Mouse (Mus musculus): Measurements from ENCODE around the gene Iqcc. TPM values are rescaled to one million over a fixed set of nuclear protein-coding genes. Genes with fewer than 3 reads are reported as not detected.

Gene Iqcc
- polyA plus RNA-seq, 1 experiment: 9.7 TPM

DNA sequence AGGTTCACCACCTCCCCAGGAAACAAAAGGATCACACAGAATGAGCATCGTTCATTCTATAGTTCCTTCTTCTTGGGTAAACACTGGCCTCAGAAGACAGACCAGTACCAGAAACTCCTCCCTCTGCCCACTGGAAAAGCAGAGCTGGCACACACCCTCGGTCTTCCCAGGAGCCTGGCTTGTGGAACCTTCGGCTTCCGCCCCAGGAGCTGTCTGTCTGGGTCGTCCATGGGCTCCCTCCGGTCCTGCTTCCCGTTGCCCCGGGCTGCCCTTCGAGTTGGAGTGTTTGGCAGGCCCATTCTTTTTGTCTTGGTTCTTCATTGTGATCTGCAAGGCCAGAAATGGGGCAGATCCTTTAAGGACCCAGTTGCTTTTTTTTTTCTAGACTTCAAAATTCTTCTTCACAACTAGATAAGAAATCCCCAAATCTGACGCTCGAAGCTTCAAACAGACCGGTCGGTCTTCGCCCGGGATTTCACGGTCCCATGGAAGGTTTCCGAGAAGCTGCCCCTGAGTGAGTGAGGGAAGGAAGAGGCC, 21.3 kb upstream of the Iqcc start:
- TF ChIP-seq GATA1 (IDR thresholded peaks at IDR 0.05; ENCODE audit: borderline replicate concordance, low read length) (no peak), FLI1 (IDR thresholded peaks at IDR 0.05; ENCODE audit: low read length) (no peak)
- peak overlapping the region; percentile 95 for H3K4me3 ChIP-seq (replicated peaks)
- peaks cover 39% of the 10 kb centered on the region for H3K4me1 ChIP-seq
- no peaks in the 10 kb centered on the region for H3K27me3 ChIP-seq (replicated peaks)
- peaks cover 61% of the 10 kb centered on the region for H3K36me3 ChIP-seq (replicated peaks; ENCODE audit: low read length)
- no peaks in the 10 kb centered on the region for H3K9me3 ChIP-seq

DNA sequence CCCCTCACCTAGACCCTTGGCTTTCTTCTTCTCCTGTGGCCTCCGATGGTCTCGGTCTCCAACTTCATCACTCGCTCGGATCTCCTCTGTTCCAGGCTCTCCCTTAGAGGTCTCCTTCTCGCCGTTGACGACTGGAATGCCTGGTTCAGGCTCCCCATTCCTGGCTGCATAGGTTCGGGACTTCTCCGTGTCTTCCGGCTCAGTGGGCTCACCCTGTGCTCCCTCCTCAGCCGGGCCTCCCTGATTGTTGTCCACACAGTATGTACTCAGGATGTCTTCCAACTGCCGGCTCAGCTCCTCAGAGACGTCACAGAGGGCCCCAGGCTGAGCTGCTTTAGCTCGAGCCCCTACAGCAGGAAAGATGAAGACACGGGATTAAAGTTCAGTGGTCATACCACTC, 20.3 kb upstream of the Iqcc start:
- Histone ChIP-seq H3K4me3 (replicated peaks) (peak overlapping the region; percentile 95), H3K27me3 (replicated peaks) (no peaks in the 10 kb centered on the region), H3K36me3 (replicated peaks; ENCODE audit: low read length) (peaks cover 61% of the 10 kb centered on the region), H3K4me1 (peaks cover 39% of the 10 kb centered on the region), H3K9me3 (no peaks in the 10 kb centered on the region)
- TF ChIP-seq GATA1 (IDR thresholded peaks at IDR 0.05; ENCODE audit: borderline replicate concordance, low read length) (no peak), FLI1 (IDR thresholded peaks at IDR 0.05; ENCODE audit: low read length) (no peak)

- Histone ChIP-seq H3K9me3 (no peaks in the 10 kb centered on the region), H3K36me3 (replicated peaks; ENCODE audit: low read length) (peaks cover 94% of the 10 kb centered on the region), H3K4me1 (peaks cover 42% of the 10 kb centered on the region), H3K4me3 (replicated peaks) (no peak overlapping the region), H3K27me3 (replicated peaks) (no peaks in the 10 kb centered on the region)
- TF ChIP-seq FLI1 (IDR thresholded peaks at IDR 0.05; ENCODE audit: low read length) (no peak), GATA1 (IDR thresholded peaks at IDR 0.05; ENCODE audit: borderline replicate concordance, low read length) (no peak)
Measured at GRCm38 (mm10) chr4:129633852-129634251, 15.0 kb upstream of the Iqcc start.

DNA sequence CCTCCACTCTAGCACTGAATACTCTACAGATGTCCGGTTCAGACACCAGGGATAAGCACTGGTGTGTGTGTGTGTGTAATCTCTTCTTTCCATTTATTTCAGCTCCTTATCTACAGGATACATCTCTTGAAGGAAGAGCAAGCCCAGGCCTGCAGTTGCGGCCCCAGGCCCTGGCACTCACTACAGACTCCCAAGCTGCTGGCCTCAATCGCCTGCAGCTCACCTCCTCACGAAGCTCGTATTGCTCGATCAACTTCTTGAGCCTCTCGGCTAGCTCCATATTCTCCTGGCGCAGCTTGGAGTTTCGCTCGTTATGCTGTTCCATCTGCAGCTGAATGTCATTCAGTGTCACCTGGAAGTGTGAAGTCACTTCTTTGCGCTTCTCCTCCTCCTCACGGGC, 13.0 kb upstream of the Iqcc start:
- H3K36me3 ChIP-seq (replicated peaks; ENCODE audit: low read length): peaks cover 97% of the 10 kb centered on the region
- peaks cover 30% of the 10 kb centered on the region for H3K4me1 ChIP-seq
- TF ChIP-seq FLI1 (IDR thresholded peaks at IDR 0.05; ENCODE audit: low read length): no peak
- TF ChIP-seq GATA1 (IDR thresholded peaks at IDR 0.05; ENCODE audit: borderline replicate concordance, low read length): no peak
- H3K27me3 ChIP-seq (replicated peaks): no peaks in the 10 kb centered on the region
- no peaks in the 10 kb centered on the region for H3K9me3 ChIP-seq
- H3K4me3 ChIP-seq (replicated peaks): no peak overlapping the region

- Histone ChIP-seq H3K27me3 (replicated peaks) (no peaks in the 10 kb centered on the region), H3K4me1 (peaks cover 38% of the 10 kb centered on the region), H3K4me3 (replicated peaks) (no peak overlapping the region), H3K36me3 (replicated peaks; ENCODE audit: low read length) (peaks cover 97% of the 10 kb centered on the region), H3K9me3 (no peaks in the 10 kb centered on the region)
- TF ChIP-seq FLI1 (IDR thresholded peaks at IDR 0.05; ENCODE audit: low read length) (no peak), GATA1 (IDR thresholded peaks at IDR 0.05; ENCODE audit: borderline replicate concordance, low read length) (no peak)
Measured at GRCm38 (mm10) chr4:129630944-129631343, 12.0 kb upstream of the Iqcc start.

GRCm38 (mm10) chr4:129626035-129626434, 7.1 kb upstream of the Iqcc start:
- H3K36me3 ChIP-seq (replicated peaks; ENCODE audit: low read length): peaks cover 67% of the 10 kb centered on the region
- no peak overlapping the region for H3K4me3 ChIP-seq (replicated peaks)
- H3K4me1 ChIP-seq: peaks cover 51% of the 10 kb centered on the region
- H3K27me3 ChIP-seq (replicated peaks): no peaks in the 10 kb centered on the region
- no peak for TF ChIP-seq FLI1 (IDR thresholded peaks at IDR 0.05; ENCODE audit: low read length)
- TF ChIP-seq GATA1 (IDR thresholded peaks at IDR 0.05; ENCODE audit: borderline replicate concordance, low read length): no peak
- no peaks in the 10 kb centered on the region for H3K9me3 ChIP-seq

DNA sequence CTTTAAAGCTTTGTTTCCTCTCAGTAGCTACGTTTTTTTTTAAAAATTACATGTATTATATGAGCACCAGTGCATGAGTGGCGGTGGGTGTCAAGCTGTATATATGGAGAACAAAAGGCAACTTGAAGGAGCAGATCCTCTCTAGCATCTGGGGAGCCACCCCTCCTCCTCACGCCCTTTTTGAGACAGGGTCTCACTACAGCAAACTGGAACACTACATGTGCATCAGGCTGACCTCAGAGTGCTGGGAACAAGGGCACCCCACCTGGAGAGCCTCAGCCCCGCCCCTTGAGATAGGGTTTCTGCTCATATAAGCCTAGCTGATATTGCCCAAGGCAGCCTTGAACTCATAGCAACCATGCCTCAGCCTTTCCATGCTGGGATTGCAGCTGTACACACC, 6.6 kb upstream of the Iqcc start:
- peak overlapping the region; percentile 29 for H3K4me3 ChIP-seq (replicated peaks)
- TF ChIP-seq FLI1 (IDR thresholded peaks at IDR 0.05; ENCODE audit: low read length): no peak
- no peak for TF ChIP-seq GATA1 (IDR thresholded peaks at IDR 0.05; ENCODE audit: borderline replicate concordance, low read length)
- H3K9me3 ChIP-seq: no peaks in the 10 kb centered on the region
- no peaks in the 10 kb centered on the region for H3K27me3 ChIP-seq (replicated peaks)
- H3K36me3 ChIP-seq (replicated peaks; ENCODE audit: low read length): peaks cover 67% of the 10 kb centered on the region
- peaks cover 56% of the 10 kb centered on the region for H3K4me1 ChIP-seq

- Histone ChIP-seq H3K9me3 (no peaks in the 10 kb centered on the region), H3K4me3 (replicated peaks) (peak overlapping the region; percentile 93), H3K36me3 (replicated peaks; ENCODE audit: low read length) (peaks cover 67% of the 10 kb centered on the region), H3K27me3 (replicated peaks) (no peaks in the 10 kb centered on the region), H3K4me1 (peaks cover 60% of the 10 kb centered on the region)
- TF ChIP-seq GATA1 (IDR thresholded peaks at IDR 0.05; ENCODE audit: borderline replicate concordance, low read length): no peak
- TF ChIP-seq FLI1 (IDR thresholded peaks at IDR 0.05; ENCODE audit: low read length): no peak
Measured at GRCm38 (mm10) chr4:129625029-129625370, 6.1 kb upstream of the Iqcc start.

DNA sequence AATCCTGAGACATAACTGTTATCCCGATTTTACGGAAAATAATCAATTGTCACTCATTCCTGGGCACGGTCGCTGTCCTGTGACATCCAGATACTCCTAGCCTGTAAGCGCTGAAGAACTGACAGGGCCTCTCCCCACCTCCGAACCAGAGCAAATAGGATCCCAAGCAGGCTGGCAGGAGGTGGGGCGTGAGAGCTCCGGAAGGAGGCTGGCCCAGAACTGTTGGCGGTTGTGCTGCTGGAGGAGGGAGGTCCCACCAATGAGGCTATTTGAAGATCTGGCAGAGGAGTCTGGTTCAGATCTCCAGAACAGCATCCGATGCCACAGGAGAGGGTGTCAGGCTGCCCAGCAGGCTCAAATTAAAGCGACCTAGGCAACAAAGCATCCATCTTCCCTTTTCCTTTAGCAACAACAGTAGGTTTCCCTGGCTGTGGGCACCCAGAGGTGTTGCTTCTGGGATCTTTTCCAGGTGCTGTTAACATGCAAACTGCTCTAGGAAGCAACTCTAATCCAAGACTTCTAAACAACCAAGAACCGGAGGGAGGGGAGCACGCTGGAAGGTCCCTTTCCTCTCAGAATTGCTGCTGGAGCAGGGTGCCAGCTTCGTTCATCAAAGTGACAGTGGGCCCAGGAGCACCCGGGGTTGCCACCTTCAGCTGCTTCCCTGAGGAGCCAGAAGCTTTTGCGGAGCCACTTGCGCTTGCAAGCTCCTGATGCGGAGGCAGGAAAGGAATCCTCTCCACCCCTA, 5.6 kb upstream of the Iqcc start:
- Histone ChIP-seq H3K9me3 (no peaks in the 10 kb centered on the region), H3K4me1 (peaks cover 63% of the 10 kb centered on the region), H3K27me3 (replicated peaks) (no peaks in the 10 kb centered on the region), H3K4me3 (replicated peaks) (peak overlapping the region; percentile 93), H3K36me3 (replicated peaks; ENCODE audit: low read length) (peaks cover 62% of the 10 kb centered on the region)
- TF ChIP-seq FLI1 (IDR thresholded peaks at IDR 0.05; ENCODE audit: low read length) (no peak), GATA1 (IDR thresholded peaks at IDR 0.05; ENCODE audit: borderline replicate concordance, low read length) (no peak)

- peak within 1 kb of the TSS; percentile 93 for H3K4me3 ChIP-seq (replicated peaks)
- TF ChIP-seq GATA1 (IDR thresholded peaks at IDR 0.05; ENCODE audit: borderline replicate concordance, low read length) (no peak), FLI1 (IDR thresholded peaks at IDR 0.05; ENCODE audit: low read length) (no peak)
- H3K9me3 ChIP-seq: no peaks in the 10 kb centered on the region
- peaks cover 54% of the 10 kb centered on the region for H3K36me3 ChIP-seq (replicated peaks; ENCODE audit: low read length)
- H3K4me1 ChIP-seq: peaks cover 67% of the 10 kb centered on the region
- no peaks in the 10 kb centered on the region for H3K27me3 ChIP-seq (replicated peaks)
Measured at GRCm38 (mm10) chr4:129623681-129624091, 4.8 kb upstream of the Iqcc start, which contains the start of gene Ccdc28b. Gene Ccdc28b, minus strand, starts transcription at chr4:129623947.
